Mouse (Mus musculus) gonadal fat pad, adult 2 months (tissue): ENCODE results near the gene Gpr141. TPM values are rescaled to one million over a fixed set of nuclear protein-coding genes. Genes with fewer than 3 reads are reported as not detected.
"Not testable (repeated sequence)": the region's sequence is repeated elsewhere in the genome, so short reads cannot be mapped to it uniquely, and the experiment has no call there.

Experiments
- DNase-seq: peaks from one replicate; pipeline ENCODE4 v3.0.0-alpha.2; 2012; ENCODE audit warnings: low read depth
- polyA plus RNA-seq: library from polyadenylated mRNA; depleted of rRNA; stranded (reverse); fragments of >200 nt; gene quantifications from 2 replicates; pipeline ENCODE4 v1.2.3, GENCODE M21; 2012; rRNA removed

The Gpr141 gene
- 0.14 and 0.15 TPM in 2 replicates for polyA plus RNA-seq

DNA sequence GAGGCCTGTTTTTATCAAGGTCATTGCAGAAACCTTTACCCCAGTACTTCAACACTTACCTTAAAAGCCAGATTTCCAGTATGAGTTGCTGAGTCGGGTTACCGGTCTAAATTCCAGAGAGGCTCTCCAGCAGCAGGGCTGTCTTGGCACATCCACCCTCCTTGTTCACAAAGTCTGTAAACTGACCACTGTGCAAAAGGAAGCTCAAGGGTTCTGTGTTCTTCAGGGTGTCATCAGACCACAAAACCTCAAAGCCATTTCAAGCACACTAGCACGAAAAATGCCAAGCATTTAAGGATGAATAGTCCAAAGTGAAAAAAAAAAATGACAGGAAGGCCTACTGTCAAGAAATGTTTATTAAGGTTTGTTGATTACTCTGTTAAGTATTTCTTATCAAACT lies at the start of gene Gpr141:
TSS of gene Gpr141 (minus strand) at position 187 of the 400 bp plus-strand sequence.
- no peak for DNase-seq

DNA sequence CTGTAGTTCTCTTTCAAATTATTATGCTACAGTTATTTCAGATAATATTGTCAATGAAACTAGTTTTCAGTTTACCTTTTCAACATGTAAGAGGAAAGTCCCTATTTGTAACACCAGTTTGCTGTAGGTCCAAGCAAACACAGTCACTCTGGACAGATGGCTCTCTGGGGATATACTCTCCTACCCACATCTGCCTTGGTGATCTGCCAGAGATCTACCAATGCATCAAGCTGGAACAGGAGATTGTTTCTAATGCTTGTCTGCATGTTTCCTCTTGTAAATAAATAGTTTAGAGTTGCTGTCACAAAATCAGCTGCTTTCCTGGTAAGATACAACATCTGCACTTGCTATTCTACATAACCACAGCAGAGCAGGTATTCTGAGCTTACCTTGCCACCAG lies 40.2 kb upstream of the Gpr141 start:
- no peak for DNase-seq

DNA sequence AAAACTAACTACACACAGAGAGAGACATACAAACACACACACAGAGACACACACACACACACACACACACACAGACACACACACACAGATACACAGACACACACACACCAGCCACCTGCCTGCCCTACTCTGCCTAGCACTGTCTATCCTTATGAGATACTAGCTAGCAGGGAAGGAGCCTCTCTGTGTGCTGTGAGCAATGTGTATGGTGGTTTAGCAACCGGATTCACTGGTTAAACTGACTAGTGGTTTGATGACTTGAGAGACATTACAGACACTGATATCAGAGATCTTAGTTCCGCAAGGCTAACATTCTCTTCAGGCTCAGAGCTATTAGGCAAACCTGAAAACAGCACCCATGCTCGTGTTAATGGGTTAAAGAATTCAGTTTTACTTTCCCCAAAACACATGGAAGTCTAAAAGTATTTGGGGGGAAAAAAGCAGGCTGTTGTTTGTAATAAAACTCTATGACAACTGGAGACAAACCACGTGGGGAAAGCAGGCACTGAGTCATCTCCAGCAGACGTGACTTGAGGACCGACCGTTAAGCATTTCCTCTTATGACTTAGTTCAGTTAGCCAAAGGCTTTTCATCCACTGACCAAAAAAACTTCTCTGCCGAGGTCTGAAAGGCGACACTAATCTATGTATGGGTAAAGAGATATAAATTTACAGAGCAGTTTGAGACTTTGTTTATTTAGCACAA lies 30.7 kb upstream of the Gpr141 start:
- no peak for DNase-seq

DNA sequence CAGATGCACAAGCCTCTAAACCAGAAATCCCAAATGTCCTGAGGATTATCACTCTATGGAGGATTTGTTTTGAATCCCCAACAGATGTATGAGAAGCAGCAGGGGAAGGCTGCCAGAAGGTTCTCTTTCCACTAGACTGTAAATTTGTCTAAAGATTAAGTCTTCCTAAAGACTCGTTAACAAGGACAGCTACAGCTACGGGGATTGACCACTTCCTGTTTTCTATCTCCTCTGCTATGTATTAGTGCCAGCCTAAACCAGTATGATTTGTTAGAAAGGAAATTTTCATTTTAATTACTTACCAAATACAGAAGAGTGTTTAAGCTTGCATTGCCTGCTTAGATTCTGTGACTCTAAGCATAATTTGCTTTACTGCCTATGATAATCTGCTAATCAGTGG lies 30.0 kb upstream of the Gpr141 start:
- DNase-seq, result no peak

DNA sequence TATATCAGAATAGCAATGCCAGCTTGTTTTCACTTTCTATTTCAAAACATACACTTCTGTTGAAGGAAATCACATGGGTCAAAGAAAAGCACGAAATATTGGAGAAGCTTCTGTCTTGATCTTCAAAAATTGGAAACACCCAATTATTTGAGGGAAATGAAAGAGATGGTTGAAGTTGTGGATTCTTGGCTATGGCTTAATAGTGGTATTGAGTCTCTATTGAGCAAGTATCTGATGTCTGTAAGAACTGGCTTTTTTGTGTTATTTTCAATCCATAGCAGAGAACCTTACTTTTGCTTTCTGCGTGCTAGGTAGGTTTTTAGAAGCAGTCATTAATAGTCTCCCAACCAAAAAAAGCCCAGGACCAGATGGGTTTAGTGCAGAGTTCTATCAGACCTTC lies 19.4 kb upstream of the Gpr141 start:
- no peak for DNase-seq

DNA sequence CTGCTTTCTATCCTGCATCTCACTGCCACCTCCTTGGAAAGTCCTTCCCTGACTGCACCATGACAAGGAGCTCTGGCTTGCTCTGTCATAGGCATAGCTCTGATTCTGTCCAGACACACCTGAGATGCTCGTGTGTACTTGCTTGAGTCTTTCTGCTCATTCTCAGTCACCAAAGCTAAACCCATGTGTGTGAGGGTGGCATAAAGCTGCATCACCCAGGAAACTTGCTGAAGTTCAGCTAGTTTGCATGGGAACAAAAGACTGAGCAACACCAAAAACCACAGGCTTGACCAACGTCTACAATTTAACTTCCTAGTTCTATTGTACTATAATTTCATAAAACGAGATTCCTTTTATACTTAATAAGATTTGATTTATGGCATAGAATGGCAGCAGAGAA lies 18.6 kb upstream of the Gpr141 start:
- DNase-seq, result no peak

DNA sequence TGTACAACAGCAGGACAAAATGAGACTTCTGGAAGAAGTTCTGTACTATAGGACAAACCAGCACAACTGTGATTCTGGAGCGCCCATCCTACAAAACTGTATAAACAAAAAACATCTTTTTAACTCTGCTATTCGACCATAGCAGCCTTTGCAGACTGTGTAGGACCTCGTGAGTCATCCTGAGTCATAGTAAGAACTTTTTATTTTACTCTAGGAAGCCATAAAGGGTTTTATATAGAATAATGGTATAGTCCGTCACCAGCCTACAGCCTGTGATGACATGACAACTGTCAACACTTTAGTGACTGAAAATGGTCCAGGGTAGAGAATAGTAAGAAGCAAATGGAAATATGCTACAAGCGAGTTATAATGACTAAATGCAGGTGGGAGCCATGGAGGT lies 17.6 kb upstream of the Gpr141 start:
- DNase-seq, result no peak

DNA sequence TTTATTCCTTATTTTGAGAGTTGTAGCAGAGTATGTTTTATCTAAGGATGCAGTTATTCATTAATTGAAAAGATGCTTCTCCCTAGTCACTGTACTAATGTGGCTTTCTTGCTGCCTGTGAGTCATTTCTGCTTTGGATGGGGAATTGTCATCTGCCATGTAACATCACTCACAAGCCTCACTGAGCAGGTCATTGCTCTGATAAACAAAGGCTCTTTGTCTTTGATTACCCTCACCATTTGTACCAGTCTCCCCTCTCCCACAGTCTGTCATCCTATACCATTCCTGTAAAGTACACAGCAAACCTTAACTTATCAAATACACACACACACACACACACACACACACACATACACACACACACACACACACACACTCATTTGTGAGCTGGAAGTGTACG lies 16.1 kb upstream of the Gpr141 start:
- no peak for DNase-seq

DNA sequence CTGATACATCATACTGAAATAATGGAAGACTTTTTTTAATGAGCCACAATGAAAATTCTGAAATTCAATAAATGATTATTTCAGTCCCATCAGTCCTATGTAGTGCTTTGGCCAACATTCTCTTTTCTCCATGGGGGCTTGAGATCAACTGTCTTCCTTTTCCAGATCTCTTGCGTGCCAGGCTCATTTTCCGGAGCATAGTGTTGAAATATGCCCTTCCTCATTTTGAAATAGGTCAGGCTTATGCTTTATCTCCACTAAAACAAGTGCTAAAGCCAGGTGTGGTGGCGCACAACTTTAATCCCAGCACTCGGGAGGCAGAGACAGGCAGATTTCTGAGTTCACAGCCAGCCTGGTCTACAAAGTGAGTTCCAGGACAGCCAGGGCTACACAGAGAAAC lies 6.5 kb upstream of the Gpr141 start:
- no peak for DNase-seq

DNA sequence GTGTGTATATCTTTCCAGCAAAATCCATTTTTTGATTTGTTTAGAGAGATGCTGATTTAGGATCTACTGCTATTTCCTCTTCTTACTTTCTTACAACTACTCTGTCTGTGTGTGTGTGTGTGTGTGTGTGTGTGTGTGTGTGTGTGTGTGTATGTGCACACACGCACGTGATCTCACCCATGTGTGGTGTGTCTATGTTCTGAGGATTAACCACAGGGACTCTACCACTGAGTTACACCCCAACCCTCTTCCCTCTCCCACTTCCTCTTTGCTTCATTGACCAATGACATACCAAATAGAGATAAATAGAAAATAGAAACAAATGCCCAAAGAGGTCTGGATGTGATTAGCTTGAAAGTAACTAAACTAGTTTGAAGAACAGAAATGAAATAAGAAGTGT lies 4.0 kb upstream of the Gpr141 start:
- DNase-seq, result no peak

DNA sequence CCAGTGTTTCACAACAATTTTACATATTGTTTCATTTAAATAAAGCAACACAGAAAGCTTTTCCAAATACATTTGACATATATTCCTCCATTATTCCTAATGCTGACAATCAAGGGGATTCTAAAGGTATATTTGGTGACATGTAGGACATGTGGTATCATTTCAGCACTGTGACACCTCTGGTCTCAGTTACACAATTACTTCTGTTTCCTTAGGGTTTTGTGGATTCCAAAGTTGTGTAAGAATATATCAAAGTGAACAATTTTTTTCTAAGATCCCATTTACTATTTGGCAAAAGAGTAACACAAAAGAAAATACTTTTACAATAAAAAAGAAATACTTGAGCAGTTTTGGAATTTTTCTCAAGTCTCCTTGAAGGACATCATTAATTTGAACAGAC lies 2.4 kb downstream of the Gpr141 start:
- no peak for DNase-seq

DNA sequence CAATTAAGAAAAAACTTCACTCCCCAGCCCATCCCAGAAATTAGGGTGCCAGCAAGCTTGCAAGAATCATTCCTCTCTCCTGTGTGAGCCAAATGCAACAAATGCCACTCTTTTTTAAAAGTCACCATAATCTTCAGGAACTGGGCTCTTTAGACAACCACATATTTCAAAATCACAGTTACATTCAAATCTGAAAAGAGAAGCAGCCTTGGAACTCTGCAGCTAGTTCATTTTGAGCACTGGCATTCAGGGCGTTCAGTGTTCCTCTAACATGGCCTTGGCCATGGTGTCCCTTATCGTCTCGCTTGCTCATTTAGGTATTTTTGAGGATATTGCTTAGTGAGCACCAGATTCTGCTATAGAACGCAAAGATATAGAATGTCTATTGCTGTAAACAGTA lies 4.1 kb downstream of the Gpr141 start:
- no peak for DNase-seq

DNA sequence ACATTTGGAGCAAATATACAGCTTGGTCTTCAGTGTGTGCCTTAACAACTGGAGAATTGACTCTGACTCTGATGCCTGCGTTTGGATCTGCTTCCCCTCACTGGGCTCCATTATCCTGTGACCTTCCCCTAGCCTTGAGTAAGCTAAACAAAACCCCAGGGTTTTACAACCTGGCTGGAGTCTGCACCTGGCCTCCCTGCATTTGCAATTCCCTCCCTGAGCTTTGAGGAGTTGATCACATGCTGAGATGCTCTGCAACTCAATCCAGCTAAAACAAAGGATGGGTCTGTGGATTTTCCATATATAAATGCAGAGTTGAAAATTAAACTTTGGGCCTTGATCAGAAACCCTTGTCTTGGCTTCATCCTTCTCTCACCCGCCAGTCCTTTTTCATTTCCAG lies 4.8 kb downstream of the Gpr141 start:
- no peak for DNase-seq

DNA sequence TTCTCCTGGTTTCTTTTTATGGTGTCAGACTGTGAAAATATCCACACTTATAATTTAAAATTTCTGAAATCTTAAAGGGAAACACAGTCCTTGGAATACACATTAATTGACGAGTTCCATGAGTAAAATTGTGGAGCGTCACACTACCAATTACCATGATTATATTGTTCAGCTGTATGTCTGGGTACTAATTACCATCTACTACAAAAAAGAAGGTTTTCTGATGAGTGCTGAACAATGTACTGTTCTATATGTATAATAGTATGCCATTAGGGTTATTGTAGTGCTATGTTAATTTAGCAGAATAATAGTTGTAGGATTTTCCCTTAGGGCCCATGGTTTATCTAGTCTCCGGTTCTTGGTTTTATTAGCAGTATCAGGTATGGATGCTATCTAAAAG lies 29.1 kb downstream of the Gpr141 start:
- DNase-seq, result no peak

DNA sequence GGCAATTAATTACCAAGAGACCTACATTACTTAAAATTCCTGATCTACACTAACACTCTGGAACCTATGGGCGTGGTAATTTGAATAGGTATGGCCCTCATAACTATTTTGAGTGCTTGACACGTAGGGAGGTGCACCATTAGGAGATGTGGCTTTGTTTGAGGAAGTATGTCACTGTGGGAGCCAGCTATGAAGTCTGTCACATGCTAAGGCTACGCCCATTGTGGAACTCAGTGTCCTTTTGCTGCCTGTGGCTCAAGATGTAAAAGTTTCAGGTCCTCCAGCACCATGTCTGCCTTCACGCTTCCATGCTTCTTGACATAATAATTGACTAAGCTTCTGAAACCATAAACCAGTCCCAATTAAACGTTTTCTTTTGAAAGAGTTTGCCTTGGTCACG lies 29.6 kb downstream of the Gpr141 start:
- DNase-seq, result no peak

DNA sequence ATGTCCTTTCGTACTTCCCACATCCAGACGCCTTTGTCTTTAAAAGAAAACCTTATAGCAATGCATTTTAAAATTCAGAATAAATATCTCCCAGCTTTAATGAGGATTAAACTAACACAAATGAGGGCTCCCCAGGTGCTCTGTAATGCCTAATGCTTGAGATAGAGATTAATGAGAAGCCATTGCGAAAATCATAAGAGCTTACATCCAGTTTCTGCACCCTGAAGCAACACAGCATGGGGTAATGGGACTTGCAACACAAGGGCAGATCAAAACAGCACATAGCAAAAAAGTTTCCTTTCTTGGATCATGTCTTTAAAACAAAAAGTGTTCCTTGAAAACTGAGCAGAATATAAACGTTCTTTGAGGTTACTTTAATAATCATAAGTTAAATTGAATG lies 30.3 kb downstream of the Gpr141 start:
- peak; percentile 54 for DNase-seq

DNA sequence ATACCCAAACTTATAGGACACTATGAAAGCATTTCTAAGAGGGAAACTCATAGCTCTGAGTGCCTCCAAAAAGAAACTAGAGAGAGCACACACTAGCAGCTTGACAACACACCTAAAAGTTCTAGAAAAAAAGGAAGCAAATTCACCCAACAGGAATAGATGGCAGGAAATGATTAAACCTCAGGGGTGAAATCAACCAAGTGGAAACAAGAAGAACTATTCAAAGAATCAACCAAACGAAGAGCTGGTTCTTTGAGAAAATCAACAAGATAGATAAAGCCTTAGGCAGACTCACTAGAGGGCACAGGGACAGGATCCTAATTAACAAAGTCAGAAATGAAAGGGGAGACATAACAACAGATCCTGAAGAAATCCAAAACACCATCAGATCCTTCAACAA lies 36.1 kb downstream of the Gpr141 start:
- not testable (repeated sequence) for DNase-seq

DNA sequence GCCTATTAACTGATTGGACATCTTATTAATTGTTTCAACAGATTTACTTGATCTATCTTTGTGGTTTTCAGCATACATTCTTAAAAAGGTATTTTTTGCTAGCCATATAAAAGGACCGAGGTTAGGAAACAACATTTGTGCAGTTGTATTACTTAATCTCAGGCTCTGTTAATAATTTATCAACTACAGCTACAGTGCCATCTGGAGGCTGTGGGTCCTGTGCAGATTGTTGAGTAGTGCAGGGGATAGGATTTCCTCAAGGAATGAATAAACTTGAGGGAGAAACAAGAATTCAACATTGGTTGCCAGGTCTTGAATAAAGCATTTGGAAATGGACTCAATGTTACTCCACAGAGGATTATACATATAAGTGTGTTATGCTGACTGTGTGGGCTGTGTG lies 53.9 kb downstream of the Gpr141 start:
- DNase-seq, result no peak

DNA sequence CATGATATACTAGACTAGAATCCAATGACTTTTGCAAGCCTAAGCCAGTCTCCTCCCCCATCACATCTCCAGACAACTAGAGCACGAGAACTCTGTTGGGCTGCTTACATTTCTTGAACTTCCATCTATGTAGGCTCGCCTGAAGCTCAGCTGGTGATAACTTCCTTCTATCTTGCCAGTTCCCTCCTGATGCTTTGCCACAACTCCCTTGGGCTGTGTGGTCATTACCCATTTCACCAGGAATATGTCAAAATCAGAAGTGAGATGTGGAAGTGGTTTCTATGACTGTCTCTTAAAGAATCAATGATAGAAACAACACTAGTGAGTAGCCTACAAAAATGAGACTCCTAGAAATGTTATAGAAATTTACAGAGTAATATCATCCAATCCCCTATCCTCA lies 56.9 kb downstream of the Gpr141 start:
- no peak for DNase-seq

DNA sequence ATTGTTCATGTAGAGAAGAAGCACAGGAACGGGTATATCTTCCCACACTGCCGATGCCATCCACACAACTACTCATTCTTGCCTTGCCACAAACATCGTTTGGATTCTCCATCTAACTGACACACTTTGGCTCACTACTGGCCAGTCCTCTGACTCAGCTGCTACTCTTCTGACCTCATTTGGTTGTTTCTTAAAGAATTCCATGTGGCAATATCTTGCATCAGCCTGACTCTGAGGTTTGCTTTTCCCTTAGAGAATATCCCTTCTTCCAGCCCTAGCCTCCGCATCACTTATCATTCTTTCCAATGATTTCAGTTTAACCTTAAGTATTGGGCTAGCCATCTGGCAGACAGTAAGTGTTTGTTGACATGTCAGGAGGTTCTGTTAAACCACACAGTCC lies 59.8 kb downstream of the Gpr141 start:
- no peak for DNase-seq

DNA sequence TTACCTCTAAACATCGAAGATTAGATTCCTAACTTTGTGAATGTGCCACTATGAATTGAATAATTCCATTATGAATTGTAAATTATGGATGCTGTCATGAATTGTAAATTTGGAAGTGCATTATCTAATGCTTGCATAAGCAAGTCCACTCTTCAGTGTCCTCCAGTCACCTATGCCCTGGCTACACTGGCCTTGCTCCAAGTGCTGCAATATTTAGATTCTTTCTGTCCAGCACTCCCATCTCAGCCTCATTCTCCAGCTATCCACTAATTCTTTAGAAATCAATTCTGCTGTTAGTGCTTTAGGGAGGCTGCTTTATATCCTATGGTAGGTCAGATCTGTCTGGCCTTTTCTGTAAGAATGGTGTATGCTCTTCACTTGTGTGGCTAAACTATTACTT lies 60.8 kb downstream of the Gpr141 start:
- no peak for DNase-seq

DNA sequence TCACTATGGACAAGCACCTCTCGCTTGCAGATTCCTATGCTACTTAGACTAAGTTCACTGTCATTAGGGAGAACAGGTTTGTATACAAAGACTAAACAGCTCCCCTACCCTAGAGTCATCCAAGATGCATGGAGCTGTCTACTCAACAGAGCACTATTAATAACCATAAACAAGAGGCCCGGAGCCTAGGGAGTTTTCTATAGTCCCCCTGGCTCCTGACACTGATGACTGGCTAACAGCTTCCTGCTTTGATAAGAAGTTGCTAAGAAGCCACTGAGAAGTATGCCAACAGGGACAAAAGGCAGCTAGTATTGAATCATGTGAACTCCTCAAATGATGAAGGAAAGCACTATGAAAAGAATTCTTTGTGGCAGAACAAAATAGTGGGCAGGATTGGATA lies 78.3 kb downstream of the Gpr141 start:
- no peak for DNase-seq

DNA sequence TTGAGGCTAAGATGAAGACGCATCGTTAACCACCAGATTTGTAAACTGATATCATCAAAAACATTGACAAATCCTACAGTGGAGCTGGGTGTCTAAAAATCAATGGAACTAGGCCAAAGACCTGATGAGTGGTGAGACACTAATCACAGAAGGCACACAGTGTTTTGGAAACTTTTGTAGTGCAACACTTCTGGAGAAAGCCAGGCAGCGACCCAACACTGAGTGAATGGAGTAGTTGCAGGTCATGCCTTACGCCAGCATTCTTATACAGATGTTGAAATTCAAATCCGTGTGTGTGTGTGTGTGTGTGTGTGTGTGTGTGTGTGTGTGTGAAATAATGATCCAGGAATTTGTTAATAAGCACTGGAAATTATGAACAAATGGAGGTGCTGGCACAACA lies 79.5 kb downstream of the Gpr141 start:
- peak; percentile 40 for DNase-seq

DNA sequence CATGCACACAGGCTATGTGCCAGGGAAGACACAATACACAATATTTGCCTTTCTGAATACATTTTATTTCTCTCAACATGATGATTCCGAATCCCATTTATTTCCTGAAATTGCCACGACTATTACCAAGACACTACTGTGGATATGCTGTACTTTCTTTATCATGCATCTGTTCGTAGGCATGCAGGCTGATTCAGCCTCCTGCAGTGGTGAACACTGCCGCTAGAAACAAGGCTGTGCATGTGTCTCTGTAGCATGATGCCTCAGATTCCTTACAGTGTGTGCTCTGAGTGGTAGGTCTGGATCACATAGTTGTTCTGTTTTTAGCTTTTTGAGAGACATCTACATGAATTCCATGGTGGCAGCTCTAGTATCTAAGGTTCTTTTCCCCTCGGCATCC lies 89.5 kb downstream of the Gpr141 start:
- no peak for DNase-seq
